Mouse (Mus musculus) olfactory bulb, adult 2 months (tissue): Measurements from ENCODE around the gene Med12l.

Source experiments
- CTCF ChIP-seq: fragments of 200-500 bp; IDR thresholded peaks from 2 replicates; pipeline ENCODE4 v1.5.1; 2012; ENCODE audit warnings: low read depth, mild to moderate bottlenecking, low read length, moderate library complexity; ENCODE audit not compliant: insufficient read depth
- POLR2A ChIP-seq: fragments of 200-500 bp; IDR thresholded peaks from 2 replicates; pipeline ENCODE4 v1.6.1; 2012; ENCODE audit warnings: mild to moderate bottlenecking, low read depth, low read length, moderate library complexity; ENCODE audit not compliant: insufficient read depth

- TF ChIP-seq CTCF (no peak), POLR2A (no peak)
Observed at GRCm38 (mm10) chr3:59063431-59063830, 57.8 kb downstream of the Med12l start.
